Mouse (Mus musculus): ENCODE data around the gene Acy3.

- no peak for TF ChIP-seq POLR2A (IDR thresholded peaks at IDR 0.05; ENCODE audit: control insufficient read depth, extremely low read depth, insufficient read depth, low read length, poor library complexity)
- TF ChIP-seq CTCF (IDR thresholded peaks at IDR 0.05; ENCODE audit: borderline replicate concordance, control insufficient read depth, extremely low read depth, insufficient read depth, low read length, poor library complexity): no peak
These were observed 44.1 kb upstream of the Acy3 start for GRCm38 (mm10) chr19:3942315-3942714.

All from thymus, adult 2 months (tissue).